ENCODE assay signal across 8 mouse cellular contexts in the genomic region with DNA sequence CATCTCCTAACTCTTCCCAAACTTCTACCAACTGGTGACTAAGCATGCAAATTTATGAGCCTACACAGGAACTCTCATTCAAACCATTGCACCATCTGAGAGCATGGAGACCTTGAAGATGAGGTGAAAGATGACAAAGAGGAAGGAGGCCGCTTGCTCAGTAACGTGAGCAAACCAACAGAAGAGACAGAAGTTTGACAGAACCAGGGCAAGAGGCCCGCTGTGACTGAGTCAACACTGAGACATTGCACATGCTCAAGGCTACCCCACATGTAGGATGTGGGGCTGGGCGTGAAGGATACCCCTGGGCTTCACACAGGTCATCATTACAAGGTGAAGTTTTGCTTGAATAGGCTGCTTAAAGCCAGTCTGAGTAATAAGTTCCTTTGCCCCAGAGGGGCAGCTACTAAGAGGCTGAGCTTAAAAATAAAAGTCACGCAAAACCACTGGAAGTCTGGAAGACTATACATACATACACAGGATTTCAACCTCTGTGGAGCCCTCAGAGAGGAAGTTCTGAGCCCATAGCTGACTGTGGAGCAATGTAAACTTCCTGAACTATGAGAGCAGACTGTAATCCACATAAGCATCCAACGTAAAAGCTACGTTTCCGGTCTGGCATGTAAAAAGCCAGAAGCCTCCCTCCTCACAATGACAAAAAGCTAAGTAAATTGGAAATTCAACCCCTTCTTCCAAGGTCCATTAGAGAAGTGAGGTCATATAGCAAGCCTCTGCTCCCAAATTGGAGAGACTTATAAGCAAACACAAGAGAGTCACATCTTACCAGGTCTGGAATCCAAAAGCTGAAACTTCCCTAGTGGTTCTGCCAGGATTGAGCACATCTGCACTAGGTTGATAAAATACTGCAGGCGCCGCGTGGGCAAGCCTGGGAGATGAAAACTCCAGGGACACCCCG. TPM values are rescaled to one million over a fixed set of nuclear protein-coding genes. Genes with fewer than 3 reads are reported as not detected.
DNase-seq lines count a peak whose midpoint lies in the region; ATAC-seq and TF ChIP-seq lines count a peak whose summit lies in the region.

No protein-coding gene starts in this region.

- DNase-seq in forebrain, embryonic 11.5 days (ENCODE audit: low spot score) = no peak
- DNase-seq in lung, embryonic 14.5 days = peak; percentile 68
- DNase-seq in lung, postnatal 10 days = no peak
- DNase-seq in skeletal muscle tissue, adult 2 months (ENCODE audit: low read depth, low spot score) = peak; percentile 20
- no peak for DNase-seq in cerebellum, postnatal 4 days (ENCODE audit: low spot score in 2 of 2)
- no peak for DNase-seq in lung, adult 2 months

- no peaks in the 10 kb centered on the region for H3K9me3 ChIP-seq in forebrain, embryonic 11.5 days (ENCODE audit: control insufficient read depth, low read length)
- H3K9me3 ChIP-seq in forebrain, embryonic 12.5 days = no peaks in the 10 kb centered on the region
- no peaks in the 10 kb centered on the region for H3K9me3 ChIP-seq in lung, embryonic 14.5 days (ENCODE audit: low read depth, low read length)
- no peaks in the 10 kb centered on the region for H3K9me3 ChIP-seq in hindbrain, embryonic 15.5 days

- 78% methylated on average over 12 of the region's 12 CpGs for WGBS in forebrain, embryonic 11.5 days
- WGBS in forebrain, embryonic 12.5 days = 81% methylated on average over 12 of the region's 12 CpGs
- WGBS in lung, embryonic 14.5 days = 27% methylated on average over 12 of the region's 12 CpGs
- WGBS in hindbrain, embryonic 15.5 days = 64% methylated on average over 12 of the region's 12 CpGs
- 34% methylated on average over 12 of the region's 12 CpGs for WGBS in lung, adult 2 months

- no peak overlapping the region for H3K4me2 ChIP-seq in forebrain, embryonic 11.5 days (ENCODE audit: low read depth, low read length, severe bottlenecking)
- H3K4me2 ChIP-seq in forebrain, embryonic 12.5 days = no peak overlapping the region
- H3K4me2 ChIP-seq in lung, embryonic 14.5 days = peak overlapping the region; percentile 51
- peak overlapping the region; percentile 22 for H3K4me2 ChIP-seq in hindbrain, embryonic 15.5 days

- H3K27me3 ChIP-seq in forebrain, embryonic 11.5 days (ENCODE audit: control insufficient read depth, insufficient read depth, low read length) = no peaks in the 10 kb centered on the region
- H3K27me3 ChIP-seq in forebrain, embryonic 12.5 days = 0 out of 2 replicates have a peak, but pooled peaks cover 3% of the 10 kb centered on the region
- H3K27me3 ChIP-seq in lung, embryonic 14.5 days (ENCODE audit: insufficient read depth, low read length) = no peaks in the 10 kb centered on the region
- H3K27me3 ChIP-seq in hindbrain, embryonic 15.5 days = no peaks in the 10 kb centered on the region

- 0 out of 2 replicates have a peak, but pooled peaks cover 2% of the 10 kb centered on the region for H3K4me1 ChIP-seq in forebrain, embryonic 11.5 days (replicated peaks; ENCODE audit: control insufficient read depth, insufficient read depth, low read length)
- H3K4me1 ChIP-seq in forebrain, embryonic 12.5 days = peaks cover 6% of the 10 kb centered on the region; the same call in 1 of the 2 replicates
- peaks cover 32% of the 10 kb centered on the region for H3K4me1 ChIP-seq in lung, embryonic 14.5 days (ENCODE audit: insufficient read depth)
- peaks cover 14% of the 10 kb centered on the region for H3K4me1 ChIP-seq in hindbrain, embryonic 15.5 days (replicated peaks)
- H3K4me1 ChIP-seq in lung, adult 2 months (ENCODE audit: control insufficient read depth, insufficient read depth, low read length) = peaks cover 5% of the 10 kb centered on the region; the same call in 1 of the 2 replicates

- TF ChIP-seq POLR2A in lung, adult 2 months (IDR thresholded peaks at IDR 0.05; ENCODE audit: borderline replicate concordance, extremely low read depth, low read depth, low read length) = no peak

- no peak for TF ChIP-seq CTCF in lung, embryonic 14.5 days (IDR thresholded peaks at IDR 0.05; ENCODE audit: low read depth)
- TF ChIP-seq CTCF in lung, adult 2 months (IDR thresholded peaks at IDR 0.05; ENCODE audit: insufficient read depth, low read length) = no peak

- H3K27ac ChIP-seq in forebrain, embryonic 11.5 days (ENCODE audit: low read depth, low read length) = 0 out of 2 replicates have a peak overlapping the region, but pooled peaks have one; percentile 3
- no peak overlapping the region for H3K27ac ChIP-seq in forebrain, embryonic 12.5 days
- H3K27ac ChIP-seq in lung, embryonic 14.5 days (ENCODE audit: low read depth) = peak overlapping the region; percentile 95
- peak overlapping the region; percentile 39 for H3K27ac ChIP-seq in hindbrain, embryonic 15.5 days (replicated peaks)

- no peaks in the 10 kb centered on the region for H3K36me3 ChIP-seq in forebrain, embryonic 11.5 days (ENCODE audit: control insufficient read depth, insufficient read depth, low read length)
- no peaks in the 10 kb centered on the region for H3K36me3 ChIP-seq in forebrain, embryonic 12.5 days (replicated peaks)
- no peaks in the 10 kb centered on the region for H3K36me3 ChIP-seq in lung, embryonic 14.5 days (ENCODE audit: insufficient read depth)
- H3K36me3 ChIP-seq in hindbrain, embryonic 15.5 days = no peaks in the 10 kb centered on the region

- ATAC-seq in forebrain, embryonic 11.5 days (replicated peaks; ENCODE audit: low FRiP score) = no peak
- ATAC-seq in forebrain, embryonic 12.5 days (ENCODE audit: low FRiP score) = no peak
- ATAC-seq in lung, embryonic 14.5 days (ENCODE audit: insufficient read depth) = peak; percentile 48
- ATAC-seq in hindbrain, embryonic 15.5 days (ENCODE audit: low FRiP score, low read depth) = no peak

- no peak overlapping the region for H3K4me3 ChIP-seq in forebrain, embryonic 11.5 days (ENCODE audit: low read depth, low read length)
- no peak overlapping the region for H3K4me3 ChIP-seq in forebrain, embryonic 12.5 days (replicated peaks)
- H3K4me3 ChIP-seq in lung, embryonic 14.5 days (ENCODE audit: low read depth, low read length) = peak overlapping the region; percentile 10; the same call in 1 of the 2 replicates
- no peak overlapping the region for H3K4me3 ChIP-seq in hindbrain, embryonic 15.5 days
- no peak overlapping the region for H3K4me3 ChIP-seq in lung, adult 2 months (replicated peaks; ENCODE audit: extremely low read depth, low read depth, low read length)

- no peak overlapping the region for H3K9ac ChIP-seq in forebrain, embryonic 11.5 days (ENCODE audit: low read length)
- no peak overlapping the region for H3K9ac ChIP-seq in forebrain, embryonic 12.5 days
- 0 out of 2 replicates have a peak overlapping the region, but pooled peaks have one; percentile 7 for H3K9ac ChIP-seq in lung, embryonic 14.5 days
- H3K9ac ChIP-seq in hindbrain, embryonic 15.5 days = no peak overlapping the region

RNA-seq across cellular contexts. Expression of a gene that starts 16.5 kb away (rescaled TPM):
- polyA plus RNA-seq in forebrain, embryonic 11.5 days (2014; fragmentation: Nextera tagmentation; extraction: Ambion mirVana) = 17.9 and 24.9 TPM in 2 replicates
- polyA plus RNA-seq in forebrain, embryonic 12.5 days (2016; fragmentation: Nextera tagmentation; extraction: Ambion mirVana) = 20.7 and 28.3 TPM in 2 replicates
- polyA plus RNA-seq in lung, embryonic 14.5 days (2014; fragmentation: Nextera tagmentation; extraction: Ambion mirVana) = 26.5 and 27.6 TPM in 2 replicates
- 15.3 and 15.7 TPM in 2 replicates for polyA plus RNA-seq in hindbrain, embryonic 15.5 days (2015; fragmentation: Nextera tagmentation; extraction: Ambion mirVana)
- polyA plus RNA-seq in lung, adult 2 months (2012; rRNA removed) = 32.4 and 45.9 TPM in 2 replicates

Comparison
In these comparisons a context has a peak if more than half of its experiments do, and no peak if none do; other contexts are left out.
1. DNase-seq: peak in lung, embryonic 14.5 days (single experiment) and skeletal muscle tissue, adult 2 months (single experiment); none in forebrain, embryonic 11.5 days (single experiment), lung, postnatal 10 days (single experiment), cerebellum, postnatal 4 days (0 of 2) and lung, adult 2 months (single experiment).
2. H3K4me2 ChIP-seq: peak in lung, embryonic 14.5 days (single experiment) and hindbrain, embryonic 15.5 days (single experiment); none in forebrain, embryonic 11.5 days (single experiment) and forebrain, embryonic 12.5 days (single experiment).